In the genomic region with DNA sequence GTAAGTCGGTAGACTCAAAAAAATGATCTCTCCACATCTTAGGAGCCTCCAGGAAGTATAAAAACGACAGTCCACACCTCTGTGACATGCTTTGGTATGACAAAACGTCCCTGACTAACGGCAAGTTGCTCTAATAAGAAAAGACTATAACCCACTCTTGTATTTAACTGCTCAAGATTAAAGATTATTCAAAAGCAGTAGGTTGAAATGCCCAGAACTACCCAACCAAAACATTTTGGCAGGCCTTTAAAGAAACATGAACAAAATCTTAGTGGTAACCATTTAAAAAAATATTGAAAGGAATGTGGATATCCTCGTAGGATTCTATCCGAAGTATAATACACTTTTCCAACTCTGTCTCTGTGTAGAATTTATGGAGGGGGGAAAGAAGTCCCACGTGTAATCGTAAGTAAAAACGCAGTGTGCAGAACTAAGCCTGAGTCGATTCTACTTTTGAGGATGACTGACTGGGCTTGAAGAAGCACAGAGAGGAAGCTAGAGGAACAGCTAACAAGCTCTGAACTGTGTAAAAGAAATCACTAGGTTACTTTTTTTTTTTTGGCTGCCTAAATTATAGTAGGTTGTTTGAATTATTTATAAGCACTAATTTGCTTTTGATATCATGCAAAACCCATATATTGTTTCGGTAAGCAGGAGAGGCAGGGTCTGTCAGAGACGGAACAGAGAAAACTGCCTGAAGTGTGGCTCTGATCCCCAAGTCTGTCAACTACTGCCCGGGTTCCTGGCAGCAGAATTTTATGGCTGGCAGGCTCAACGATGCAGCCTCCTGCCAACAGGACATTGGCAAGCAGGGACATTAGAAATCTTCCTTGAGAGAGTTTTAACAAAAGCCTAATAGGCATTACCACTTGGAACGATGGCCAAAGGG, we compare ENCODE assay signal across 9 mouse cellular contexts. TPM values are rescaled to one million over a fixed set of nuclear protein-coding genes. Genes with fewer than 3 reads are reported as not detected.
A peak's percentile ranks its signal among the peaks of the same experiment; 100 is the strongest.
DNase-seq lines count a peak whose midpoint lies in the region; ATAC-seq and TF ChIP-seq lines count a peak whose summit lies in the region.
"Had no signal": no experiment of that assay in that cellular context is flagged by ENCODE, and none has a peak within 500 bp of the region (broad histone marks: within the 10 kb centered on the region; RNA-seq: fewer than 3 reads in every experiment).

No protein-coding gene starts in this region.

- ATAC-seq in heart, embryonic 11.5 days (replicated peaks; ENCODE audit: insufficient number of reproducible peaks, low FRiP score, low TSS enrichment) = no peak
- ATAC-seq in forebrain, postnatal 0 days = peak; percentile 85

- no peak overlapping the region for H3K4me3 ChIP-seq in heart, embryonic 11.5 days (ENCODE audit: low read depth, low read length)
- no peak overlapping the region for H3K4me3 ChIP-seq in forebrain, postnatal 0 days (ENCODE audit: low read depth, low read length)
- H3K4me3 ChIP-seq: embryonic facial prominence, embryonic 12.5 days had no signal

- H3K36me3 ChIP-seq in heart, embryonic 11.5 days (ENCODE audit: control insufficient read depth, insufficient read depth, low read length) = no peaks in the 10 kb centered on the region
- no peaks in the 10 kb centered on the region for H3K36me3 ChIP-seq in forebrain, postnatal 0 days (ENCODE audit: insufficient read depth)
- H3K36me3 ChIP-seq: embryonic facial prominence, embryonic 12.5 days had no signal

- DNase-seq in heart, adult 8-10 months (ENCODE audit: low spot score) = peak; percentile 24
- peak; percentile 96 for DNase-seq in brain, embryonic 14.5 days (ENCODE audit: low read depth)
- DNase-seq in forebrain, postnatal 0 days = peak; percentile 79
- DNase-seq in kidney, postnatal 36 days = peak; percentile 36 to 53
- DNase-seq in spleen, postnatal 14 days (ENCODE audit: low spot score in 2 of 2) = no peak
- DNase-seq in lung, postnatal 14 days = no peak
- no peak for DNase-seq in spleen, adult 18-20 months

- H3K4me2 ChIP-seq in heart, embryonic 11.5 days = no peak overlapping the region
- no peak overlapping the region for H3K4me2 ChIP-seq in forebrain, postnatal 0 days (ENCODE audit: low read depth)
- H3K4me2 ChIP-seq: embryonic facial prominence, embryonic 12.5 days had no signal

- no peak for TF ChIP-seq POLR2A in brain, embryonic 14.5 days (IDR thresholded peaks at IDR 0.05; ENCODE audit: borderline replicate concordance, extremely low read depth, insufficient read depth, insufficient read length, poor library complexity, severe bottlenecking)

- 81% methylated on average over 15 of the region's 15 CpGs for WGBS in heart, embryonic 11.5 days (ENCODE audit: insufficient replicate concordance)
- 24% methylated on average over 15 of the region's 15 CpGs for WGBS in forebrain, postnatal 0 days

- no peak for TF ChIP-seq CTCF in brain, embryonic 14.5 days (IDR thresholded peaks at IDR 0.05; ENCODE audit: borderline replicate concordance, extremely low read depth, insufficient read depth, insufficient read length)
- no peak for TF ChIP-seq CTCF in forebrain, postnatal 0 days (IDR thresholded peaks at IDR 0.05; ENCODE audit: low read depth)

- no peaks in the 10 kb centered on the region for H3K9me3 ChIP-seq in heart, embryonic 11.5 days (replicated peaks; ENCODE audit: control insufficient read depth, low read length)
- no peaks in the 10 kb centered on the region for H3K9me3 ChIP-seq in forebrain, postnatal 0 days (ENCODE audit: low read length)
- H3K9me3 ChIP-seq: embryonic facial prominence, embryonic 12.5 days had no signal

- no peak overlapping the region for H3K27ac ChIP-seq in heart, embryonic 11.5 days (ENCODE audit: low read depth, low read length)
- H3K27ac ChIP-seq in forebrain, postnatal 0 days (ENCODE audit: low read depth, low read length) = peak overlapping the region; percentile 11; the same call in 1 of the 2 replicates
- H3K27ac ChIP-seq: embryonic facial prominence, embryonic 12.5 days had no signal

- H3K9ac ChIP-seq in heart, embryonic 11.5 days (ENCODE audit: low read depth, low read length) = no peak overlapping the region
- H3K9ac ChIP-seq in forebrain, postnatal 0 days = no peak overlapping the region
- H3K9ac ChIP-seq: embryonic facial prominence, embryonic 12.5 days had no signal

- no peaks in the 10 kb centered on the region; the same call in 1 of the 2 replicates for H3K4me1 ChIP-seq in heart, embryonic 11.5 days (ENCODE audit: control insufficient read depth, insufficient read depth, low read length)
- H3K4me1 ChIP-seq in forebrain, postnatal 0 days (ENCODE audit: insufficient read depth) = 0 out of 2 replicates have a peak, but pooled peaks cover 4% of the 10 kb centered on the region
- H3K4me1 ChIP-seq: embryonic facial prominence, embryonic 12.5 days had no signal

- H3K27me3 ChIP-seq in heart, embryonic 11.5 days (ENCODE audit: control insufficient read depth, insufficient read depth, low read length) = no peaks in the 10 kb centered on the region
- H3K27me3 ChIP-seq in forebrain, postnatal 0 days (ENCODE audit: insufficient read depth, low read length) = no peaks in the 10 kb centered on the region
- H3K27me3 ChIP-seq: embryonic facial prominence, embryonic 12.5 days had no signal

RNA-seq across cellular contexts. Expression of a gene that starts 45.3 kb away (rescaled TPM):
- total RNA-seq in heart, adult 8-10 months (2022) = 1 to 10 TPM in 1 of 4 experiments, under 1 TPM in 3; 0.66 to 1.2 (median 0.76) TPM
- 6.7 and 8.9 TPM in 2 replicates for polyA plus RNA-seq in heart, embryonic 11.5 days (2014; fragmentation: Nextera tagmentation; extraction: Ambion mirVana)
- polyA plus RNA-seq in brain, embryonic 14.5 days (2012; rRNA removed) = 4.9 and 5.4 TPM in 2 replicates
- 9.8 and 13.4 TPM in 2 replicates for total RNA-seq in forebrain, postnatal 0 days (2014; rRNA removed)
- polyA plus RNA-seq in forebrain, postnatal 0 days (2015; fragmentation: Nextera tagmentation; extraction: Ambion mirVana) = 2.5 and 2.6 TPM in 2 replicates

Comparison
In these comparisons a context has a peak if more than half of its experiments do, and no peak if none do; other contexts are left out.
1. DNase-seq: peak in heart, adult 8-10 months (single experiment), brain, embryonic 14.5 days (single experiment), forebrain, postnatal 0 days (single experiment) and kidney, postnatal 36 days (2 of 2); none in spleen, postnatal 14 days (0 of 2), lung, postnatal 14 days (single experiment) and spleen, adult 18-20 months (0 of 2).